Mouse (Mus musculus): ENCODE data around the gene Adam12.

Adam12 gene

DNA sequence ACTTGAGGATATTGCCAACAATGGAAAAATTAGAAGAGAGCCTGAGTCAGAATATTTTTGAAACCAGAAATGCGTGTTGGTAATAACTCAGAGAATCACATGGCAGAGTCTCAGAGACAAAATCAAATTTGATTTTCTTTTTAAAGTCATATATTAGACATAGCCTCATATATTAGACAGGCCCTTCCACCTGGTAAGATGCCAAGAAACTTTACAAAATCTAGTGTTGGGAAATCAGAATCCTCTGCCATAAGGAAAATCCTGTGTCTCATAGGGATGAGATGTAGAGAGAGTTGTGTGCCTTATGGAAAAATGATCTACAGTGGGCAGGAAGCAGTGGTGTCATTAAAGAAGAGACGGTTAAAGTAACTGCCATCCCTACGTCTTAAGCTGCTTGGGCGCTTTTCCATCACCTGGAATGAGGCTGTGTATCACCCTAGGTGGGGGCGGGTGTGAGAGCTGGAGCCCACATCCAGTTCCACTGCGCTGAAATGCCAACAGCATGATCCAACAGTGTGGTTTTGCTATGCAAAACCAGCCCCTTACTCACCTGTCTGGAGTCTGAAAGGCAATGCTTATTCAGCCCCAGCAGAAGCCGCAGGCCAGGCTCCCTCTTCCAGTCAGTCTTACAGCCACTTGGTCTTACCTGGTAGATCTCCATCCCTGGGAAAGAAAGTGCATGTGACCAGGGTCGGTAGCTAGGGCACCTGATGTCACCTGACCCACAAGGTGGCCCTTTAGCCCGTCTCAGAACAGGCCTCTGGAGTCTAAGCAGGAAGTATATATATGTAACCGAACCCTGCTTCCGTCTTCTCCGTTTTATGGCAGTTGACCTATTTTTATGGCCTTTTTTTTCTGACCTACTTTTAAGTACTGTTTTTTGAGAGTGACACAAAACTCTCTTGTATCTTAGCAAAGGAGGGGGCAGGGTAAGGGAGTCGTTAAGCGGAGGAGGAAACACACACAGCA lies at the start of gene Adam12:
Gene Adam12 (minus strand): TSS at position 769 of the 969 bp plus-strand sequence.
- DNase-seq: no peak

DNA sequence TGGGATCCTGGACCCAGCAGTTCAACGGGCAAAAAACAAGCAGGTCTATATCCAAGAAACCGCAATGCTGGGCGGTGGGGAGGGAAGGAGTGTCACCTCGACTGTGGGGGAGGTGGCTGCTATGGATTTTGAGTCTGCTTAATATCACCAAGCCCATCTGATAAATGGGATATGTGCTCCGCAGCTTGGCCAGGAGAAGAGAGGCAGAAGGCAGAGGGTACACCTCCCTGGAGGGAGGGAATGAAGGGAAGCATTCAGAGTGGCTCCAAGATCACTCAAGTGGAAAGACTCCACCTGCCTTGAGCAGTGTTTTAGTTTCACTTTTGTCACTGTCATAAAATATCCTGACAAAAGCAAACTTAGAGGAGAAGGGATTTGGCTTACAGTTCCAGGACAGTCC lies 41.0 kb upstream of the Adam12 start:
- DNase-seq: no peak

DNA sequence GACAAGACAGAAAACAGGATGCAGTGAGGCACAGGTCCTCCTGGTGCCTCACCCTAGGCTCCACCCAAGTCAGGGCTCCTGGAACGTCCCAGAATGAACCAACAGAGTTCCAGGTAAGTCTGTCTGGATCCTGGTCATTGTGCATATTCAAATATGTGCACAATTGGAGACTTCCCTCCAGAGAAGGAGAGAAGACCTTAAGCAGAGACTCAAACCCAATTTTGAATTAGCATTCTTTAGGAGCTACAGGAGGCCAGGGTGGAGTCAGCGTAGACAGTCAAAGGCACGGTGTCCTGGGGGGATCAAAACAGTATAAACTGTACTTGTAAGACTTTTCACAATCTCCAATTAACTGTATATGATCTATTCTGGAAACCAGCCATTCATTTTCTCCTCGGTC lies 40.5 kb upstream of the Adam12 start:
- DNase-seq: no peak

DNA sequence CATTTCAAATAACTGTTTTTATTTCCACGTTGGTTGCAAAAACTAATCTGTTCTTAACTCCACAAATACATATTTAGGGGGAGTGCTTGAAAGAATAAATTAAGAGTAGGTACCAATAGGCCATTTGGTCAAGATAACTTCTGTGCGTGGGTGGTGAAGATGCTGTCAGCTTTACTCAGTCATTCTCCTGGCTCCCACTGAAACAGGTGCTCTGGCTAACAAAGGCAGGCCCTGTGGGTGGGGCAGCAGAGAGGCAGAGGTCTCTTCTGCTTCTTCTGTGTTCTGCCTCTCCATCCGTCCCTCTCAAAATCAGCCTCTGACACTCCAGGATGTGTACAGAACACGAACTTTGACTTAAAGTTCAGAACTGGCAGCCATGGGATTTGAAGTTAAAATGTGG lies 33.8 kb upstream of the Adam12 start:
- DNase-seq: no peak

DNA sequence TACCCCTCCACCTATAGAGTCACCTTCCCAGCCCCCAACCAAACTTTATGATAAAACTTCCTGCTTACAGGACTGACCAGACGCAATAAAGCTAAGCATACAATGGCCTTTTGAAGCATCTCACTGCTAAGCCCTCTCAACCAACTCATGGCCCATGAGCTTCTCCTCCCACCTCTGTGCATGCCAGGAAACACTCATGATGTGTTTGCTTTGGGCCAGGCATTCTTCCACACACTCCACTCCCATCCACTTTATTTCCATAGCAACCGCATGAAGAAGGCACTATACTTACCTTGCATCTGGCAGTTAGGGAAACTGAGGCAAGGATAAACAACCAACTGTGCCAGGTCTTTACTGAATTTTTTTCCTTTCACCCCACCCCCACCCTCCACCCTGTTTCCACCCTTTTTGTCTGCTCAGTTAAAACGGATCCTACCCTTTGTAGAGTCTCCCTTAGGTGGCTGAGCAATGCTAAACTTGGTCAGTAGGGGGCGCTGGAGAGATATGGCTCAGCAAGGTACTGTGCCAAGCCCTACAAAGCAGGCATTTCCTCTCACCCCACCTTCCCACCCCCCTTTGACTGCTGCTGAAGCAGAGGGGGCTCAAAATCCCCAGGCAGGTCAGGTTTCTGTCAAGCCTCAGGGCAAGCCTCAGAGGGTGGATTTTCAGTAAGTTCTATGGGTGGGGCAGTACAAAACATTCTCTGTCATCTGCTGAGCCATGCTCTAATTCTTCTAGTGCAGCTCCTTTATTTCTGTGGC lies 31.4 kb upstream of the Adam12 start:
- peak; percentile 85 for DNase-seq

DNA sequence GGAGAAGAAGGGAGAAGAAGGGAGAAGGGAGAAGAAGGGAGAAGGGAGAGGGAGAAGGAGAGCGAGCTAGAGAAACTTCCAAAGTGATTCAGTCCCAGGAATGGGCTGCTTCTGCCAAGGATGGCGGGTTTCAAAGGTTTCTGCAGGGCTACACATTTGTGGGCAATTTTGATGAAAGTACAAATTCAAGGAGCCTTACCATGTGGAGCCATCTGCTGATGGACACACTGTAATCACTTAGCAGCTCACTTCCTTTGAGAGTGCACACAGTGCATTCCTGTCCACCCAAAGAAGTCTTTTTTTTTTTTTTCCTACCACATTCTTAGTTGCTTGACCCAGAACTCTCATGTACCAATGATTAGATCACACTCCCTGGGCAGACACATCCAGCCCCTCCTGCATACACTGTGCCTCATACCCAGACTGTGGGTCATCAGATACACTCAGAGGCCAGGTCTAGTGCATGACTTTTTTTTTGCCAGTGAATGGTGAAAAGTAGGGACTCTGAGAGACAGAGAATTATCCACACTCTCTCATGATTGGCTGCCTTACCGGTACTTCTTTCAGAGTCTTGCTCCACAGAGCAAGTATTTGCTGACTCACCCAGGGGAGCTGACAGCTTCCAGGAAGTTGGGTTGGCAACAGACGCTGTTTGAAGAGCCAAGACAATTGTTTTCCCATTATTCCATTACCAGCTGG lies 29.2 kb upstream of the Adam12 start:
- peak; percentile 63 for DNase-seq

DNA sequence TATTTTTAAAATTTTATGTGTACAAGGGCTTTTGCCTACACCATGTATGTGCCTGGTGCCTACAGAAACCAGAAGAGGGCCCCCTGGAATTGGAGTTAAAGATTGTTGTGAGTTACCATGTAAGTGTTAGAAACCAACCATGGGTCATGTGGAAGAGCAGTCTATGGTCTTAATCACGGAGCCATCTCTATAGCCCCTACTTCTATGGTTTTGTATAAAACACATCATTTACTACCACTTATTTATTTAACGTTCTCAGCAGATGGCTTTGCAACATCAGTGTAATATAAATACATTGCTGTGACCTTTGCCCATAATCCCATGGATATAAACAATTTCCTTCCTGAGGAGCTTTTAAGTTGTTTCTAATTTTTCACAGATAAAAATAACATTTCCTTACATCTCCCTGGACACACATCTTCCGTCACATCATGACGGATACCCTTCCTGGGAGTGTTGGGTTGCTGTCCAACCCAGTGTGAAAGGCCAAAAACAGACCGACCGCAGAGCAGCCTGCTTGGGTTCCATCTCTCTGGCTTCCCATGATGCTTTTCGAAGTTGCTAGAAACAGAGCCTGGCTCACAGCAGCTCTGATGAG lies 18.4 kb upstream of the Adam12 start:
- DNase-seq: no peak

DNA sequence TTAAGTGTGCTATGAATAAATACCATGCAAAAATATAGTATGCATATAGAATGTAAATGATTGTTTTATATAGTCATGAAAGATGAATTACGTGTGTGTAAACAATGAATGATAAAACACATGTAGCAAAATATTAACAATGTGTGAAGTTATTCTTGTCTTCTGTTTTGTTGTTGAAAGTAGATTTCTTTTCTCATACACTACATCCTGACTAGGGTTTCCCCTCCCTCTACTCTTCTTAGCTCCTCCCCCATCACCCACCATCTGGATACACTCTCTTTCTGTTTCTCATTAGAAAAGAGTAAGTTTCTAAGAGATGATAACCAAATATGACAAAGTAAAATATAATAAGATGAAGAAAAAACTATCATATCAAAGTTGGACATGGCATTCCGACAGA lies 16.1 kb upstream of the Adam12 start:
- DNase-seq: no peak

DNA sequence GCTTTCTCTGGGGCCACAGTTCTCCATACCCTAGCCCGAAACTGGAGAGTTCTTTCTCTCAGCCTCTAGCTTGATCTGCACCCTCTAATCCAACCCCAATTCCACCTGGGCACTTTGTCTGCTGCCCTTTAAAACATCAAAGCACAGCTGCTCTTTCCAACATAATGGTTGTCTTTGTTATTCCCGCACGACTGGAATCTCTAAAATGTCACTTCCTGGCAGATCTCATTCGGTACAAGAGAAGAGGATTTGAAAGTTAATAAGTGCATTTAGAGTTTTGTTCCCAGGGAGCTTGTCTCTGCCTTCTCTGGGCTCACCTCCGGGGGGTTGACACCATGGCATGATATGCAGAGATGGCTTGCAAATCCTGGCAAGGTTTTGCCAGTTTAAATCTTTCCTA lies 14.7 kb upstream of the Adam12 start:
- no peak for DNase-seq

DNA sequence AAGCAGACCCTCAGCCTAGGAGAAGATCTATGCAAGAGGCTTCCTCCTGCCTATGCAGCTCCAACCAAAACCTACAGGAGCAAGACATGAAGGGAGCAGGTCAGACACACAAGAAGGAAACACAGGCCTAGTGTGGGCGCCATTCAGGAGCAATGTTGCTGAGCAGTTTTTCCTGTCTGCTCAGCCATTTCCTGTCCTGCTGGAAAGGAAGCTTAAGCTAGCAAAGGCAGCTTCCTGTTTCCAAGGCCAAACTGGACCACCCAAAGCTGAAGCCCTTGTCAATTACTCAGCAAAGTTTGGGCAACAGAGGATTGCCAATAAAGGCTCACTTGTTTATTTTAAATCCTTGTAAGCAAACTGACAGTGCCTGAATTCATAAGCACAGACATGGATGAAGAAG lies 10.8 kb upstream of the Adam12 start:
- peak; percentile 21 for DNase-seq

DNA sequence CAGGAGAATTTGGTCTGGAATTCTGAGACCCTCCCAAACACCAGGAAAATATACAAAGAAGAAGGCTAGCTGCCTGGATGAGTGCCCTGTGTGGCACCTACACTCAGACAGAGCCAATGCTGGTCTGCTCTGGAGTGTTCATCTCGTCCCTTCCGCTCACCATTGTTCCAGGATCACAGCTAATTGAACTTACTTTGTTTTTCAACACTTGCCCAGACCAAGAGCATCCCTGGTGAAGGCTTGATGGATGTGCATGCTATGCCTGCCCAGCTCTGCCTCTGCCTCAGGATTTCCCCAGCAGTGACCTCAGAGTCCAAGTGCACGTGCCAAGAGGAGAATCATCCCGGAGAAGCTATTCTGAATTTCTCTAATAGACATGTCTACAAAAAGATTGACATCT lies 9.3 kb upstream of the Adam12 start:
- DNase-seq: peak; percentile 18

DNA sequence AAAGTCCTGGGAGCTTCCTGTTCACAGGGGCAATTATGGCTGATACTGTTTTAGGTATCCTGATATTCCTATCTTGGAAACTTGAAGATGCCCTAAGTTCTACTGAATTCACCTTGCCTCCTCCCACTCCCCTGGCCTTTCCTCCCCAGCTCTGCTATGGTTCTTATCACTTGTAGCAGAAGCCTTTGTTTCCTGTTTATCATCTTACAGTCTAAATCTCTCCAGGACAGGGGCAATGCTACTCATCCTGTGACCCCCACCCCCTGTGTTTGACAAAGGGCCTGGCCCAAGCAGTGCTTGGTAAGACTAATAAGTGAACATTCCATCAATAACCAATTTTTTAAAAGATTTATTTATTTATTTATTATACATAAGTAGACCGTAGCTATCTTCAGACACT lies 8.6 kb upstream of the Adam12 start:
- no peak for DNase-seq

DNA sequence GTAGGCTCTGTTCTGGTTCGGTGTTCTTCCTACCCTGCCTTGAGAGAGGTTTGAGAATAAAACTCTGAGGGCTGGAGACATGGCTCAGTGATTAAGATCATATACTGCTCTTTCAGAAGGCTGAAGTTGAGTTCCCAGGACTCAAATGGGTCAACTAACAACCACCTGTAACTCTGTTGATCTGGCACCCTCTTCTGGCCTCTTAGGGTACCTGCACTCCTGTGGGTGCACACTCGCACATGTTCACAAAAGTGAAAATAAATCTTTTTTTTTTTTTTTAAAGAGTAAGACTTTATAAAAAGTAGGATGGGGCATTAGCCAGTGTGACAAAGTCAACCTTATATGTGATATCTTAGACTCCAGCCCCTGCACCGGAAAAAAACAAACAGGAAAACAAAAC lies 6.9 kb upstream of the Adam12 start:
- DNase-seq: no peak

DNA sequence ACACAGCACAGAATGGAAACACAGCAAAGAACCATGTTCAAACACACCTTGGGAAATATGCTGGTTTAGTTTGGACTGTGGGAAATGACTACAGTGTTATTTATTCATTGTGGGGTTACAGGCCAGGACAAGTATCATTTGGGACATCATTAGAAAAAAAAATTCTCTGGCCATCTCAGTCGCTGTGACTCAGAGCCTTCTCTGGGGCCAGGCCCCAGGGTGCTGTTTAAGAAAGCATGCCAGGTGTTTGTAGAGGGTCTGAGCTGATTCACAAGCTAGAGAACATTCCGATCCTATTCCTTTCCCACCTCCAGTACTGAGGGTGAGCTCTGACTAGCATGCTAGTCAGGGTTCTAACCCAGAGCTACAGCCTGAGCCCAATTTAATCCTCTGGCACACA lies 5.4 kb upstream of the Adam12 start:
- DNase-seq: no peak

DNA sequence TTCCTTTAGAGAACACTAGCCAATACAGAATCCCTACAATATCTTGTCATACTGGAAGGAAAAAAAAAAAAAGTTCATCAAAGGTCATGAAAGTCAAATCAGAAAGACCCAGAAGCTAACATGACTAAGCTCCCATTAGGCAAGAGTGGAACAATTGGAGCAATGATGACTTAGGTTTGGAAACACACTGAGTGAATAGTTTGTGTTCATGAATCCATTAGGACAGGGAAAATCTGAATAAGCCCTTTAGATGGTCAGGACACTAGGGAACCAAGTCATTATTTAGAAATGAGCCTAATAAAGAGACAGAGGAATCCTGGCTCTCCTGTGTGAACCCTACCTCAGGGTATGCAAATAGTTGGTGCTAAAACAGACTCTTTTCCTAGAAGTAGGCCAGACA lies 4.8 kb upstream of the Adam12 start:
- no peak for DNase-seq

DNA sequence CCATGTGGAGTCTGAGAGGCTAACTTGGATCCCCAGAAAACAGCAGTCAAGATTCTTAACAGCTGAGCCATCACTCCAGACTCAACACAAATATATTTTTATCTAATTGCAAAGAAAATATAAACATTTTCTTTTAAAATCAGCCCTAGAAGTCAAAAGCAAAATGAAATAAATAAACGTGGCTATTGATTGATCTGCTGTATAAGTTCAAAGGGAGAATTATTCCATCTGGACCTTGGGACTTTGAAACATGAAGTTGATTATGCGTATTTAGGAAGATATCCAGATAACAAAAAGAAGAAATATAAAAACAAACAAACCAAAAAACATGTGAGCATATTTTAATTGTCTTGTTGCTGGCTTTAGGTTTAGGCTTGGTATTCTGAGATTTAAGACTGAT lies 3.6 kb upstream of the Adam12 start:
- no peak for DNase-seq

DNA sequence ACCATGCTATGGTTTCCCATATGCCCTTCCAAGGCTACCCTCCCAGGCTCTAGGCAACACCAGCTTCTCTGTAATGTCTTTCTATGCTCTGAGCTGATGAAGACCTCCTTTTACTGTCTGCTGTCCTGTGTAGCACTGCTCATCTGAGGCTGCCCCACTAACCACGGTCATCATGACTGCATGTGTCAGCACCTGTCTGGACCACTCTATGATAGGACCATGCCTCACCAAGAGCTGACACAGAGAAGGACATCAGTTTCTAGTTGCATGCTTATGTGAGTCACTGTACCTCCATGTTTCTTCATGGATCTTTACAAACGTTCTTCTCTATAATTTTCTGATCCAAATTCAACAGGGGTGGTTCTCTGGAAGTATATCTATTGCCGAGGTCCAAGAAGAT lies 1.2 kb downstream of the Adam12 start:
- no peak for DNase-seq

DNA sequence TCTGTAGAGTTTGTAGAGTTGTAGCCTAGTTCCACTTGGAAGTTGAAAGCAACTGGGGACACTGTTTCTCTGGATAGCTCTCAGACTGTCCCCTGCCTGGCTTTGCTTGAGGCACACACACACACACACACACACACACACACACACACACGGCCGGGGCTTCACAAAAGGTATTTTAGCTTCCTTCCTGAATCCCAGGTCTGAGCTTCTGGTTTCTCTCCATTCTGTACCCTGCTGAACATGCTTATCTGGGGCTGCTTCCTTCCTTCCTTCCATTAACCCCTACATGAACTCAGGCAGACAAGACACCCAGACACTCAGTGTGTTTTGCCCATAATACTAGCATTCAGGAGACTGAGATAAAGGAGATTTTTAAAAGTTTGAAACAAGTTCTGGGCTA lies 2.0 kb downstream of the Adam12 start:
- peak; percentile 24 for DNase-seq

DNA sequence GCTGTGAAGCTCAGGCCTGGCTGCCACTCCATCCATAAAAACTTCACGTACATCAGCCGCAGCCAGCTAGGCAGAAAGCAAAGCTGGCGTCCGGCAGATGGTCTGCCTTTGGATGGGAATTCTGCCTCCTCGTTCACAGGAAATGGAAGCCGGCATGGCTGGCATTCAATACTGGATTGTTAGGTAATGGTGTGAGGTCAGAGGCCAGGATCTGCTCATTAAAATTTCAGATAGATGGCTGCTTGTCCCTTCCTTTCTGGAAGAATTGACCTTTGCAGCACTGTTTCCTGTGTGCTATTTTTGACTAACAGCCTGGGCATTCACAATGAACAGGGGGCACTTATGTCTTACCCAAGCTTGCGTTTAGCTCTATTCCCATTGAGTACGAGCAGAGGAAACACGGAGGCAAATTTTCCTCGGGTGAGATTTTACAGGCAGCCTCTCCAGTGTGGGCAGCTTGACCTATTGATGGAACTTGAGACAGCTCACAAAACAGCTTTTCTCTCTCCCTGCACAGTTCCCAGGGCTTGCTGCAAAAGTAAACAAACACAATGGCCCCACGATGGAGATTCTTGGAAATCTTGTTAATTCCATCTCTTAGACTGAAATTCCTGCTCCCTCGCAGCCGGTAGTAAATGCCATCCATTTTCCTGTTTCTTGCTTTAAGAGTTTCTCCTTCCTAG lies 4.0 kb downstream of the Adam12 start:
- peak; percentile 65 for DNase-seq

DNA sequence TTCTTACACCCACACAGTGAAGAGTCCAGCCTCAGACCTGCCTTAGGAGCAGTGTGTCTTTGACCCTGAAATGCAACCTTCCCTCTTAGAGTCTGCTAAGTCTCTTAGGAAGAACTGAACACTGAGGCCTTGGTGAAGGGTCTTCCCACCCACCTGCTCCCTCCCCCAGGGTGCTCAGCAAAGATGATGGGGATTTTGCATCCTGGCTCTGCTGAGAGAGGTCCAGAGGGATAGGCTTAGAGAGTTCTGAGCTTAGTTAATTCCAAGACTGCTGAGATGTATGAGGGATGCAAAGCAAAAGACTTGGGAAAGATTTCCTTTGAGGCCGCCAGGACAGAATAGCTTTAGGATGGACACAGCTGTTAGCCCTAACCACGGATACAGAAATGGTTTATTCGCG lies 4.8 kb downstream of the Adam12 start:
- no peak for DNase-seq

DNA sequence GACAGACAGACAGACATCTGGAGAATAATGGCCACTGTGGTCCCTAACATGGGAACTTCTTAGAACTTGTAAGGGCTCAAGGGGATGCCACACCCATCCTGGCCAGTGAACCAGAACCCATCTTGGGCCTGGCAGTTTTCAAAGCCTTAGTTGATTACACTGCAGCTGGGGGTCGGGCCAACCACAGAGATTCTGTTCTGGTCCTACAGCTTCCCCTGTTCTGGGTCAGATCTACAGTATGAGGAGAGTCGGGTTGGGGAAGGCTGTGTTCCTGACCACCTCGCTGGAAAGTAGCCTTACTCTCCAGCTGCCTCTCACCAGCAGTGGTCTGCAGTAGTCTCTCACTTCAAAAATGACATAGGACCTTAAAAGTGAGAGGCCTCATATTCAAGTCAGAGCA lies 5.7 kb downstream of the Adam12 start:
- no peak for DNase-seq
